8 mouse cellular contexts compared by ENCODE assay signal in genomic region chr3:87999243-87999895, GRCm38 (mm10). TPM values are rescaled to one million over a fixed set of nuclear protein-coding genes. Genes with fewer than 3 reads are reported as not detected.
A peak's percentile ranks its signal among the peaks of the same experiment; 100 is the strongest.
DNase-seq lines count a peak whose midpoint lies in the region; ATAC-seq lines count a peak whose summit lies in the region.

No protein-coding gene starts in this region.

- H3K27me3 ChIP-seq in kidney, embryonic 14.5 days (ENCODE audit: control insufficient read depth, insufficient read depth, low read length) = peaks cover 96% of the 10 kb centered on the region
- peaks cover 85% of the 10 kb centered on the region for H3K27me3 ChIP-seq in hindbrain, embryonic 11.5 days (ENCODE audit: control insufficient read depth, insufficient read depth, low read length)
- H3K27me3 ChIP-seq in midbrain, embryonic 15.5 days (replicated peaks) = peaks cover 95% of the 10 kb centered on the region

- no peak for DNase-seq in kidney, postnatal 4 days
- DNase-seq in hindbrain, embryonic 11.5 days (ENCODE audit: low spot score) = no peak
- DNase-seq in cerebellum, postnatal 36 days = no peak
- no peak for DNase-seq in urinary bladder, postnatal 10 days (ENCODE audit: low spot score)
- DNase-seq in layer of hippocampus, adult 9-11 months = no peak

- no peak overlapping the region for H3K9ac ChIP-seq in kidney, embryonic 14.5 days (ENCODE audit: low read depth, low read length)
- no peak overlapping the region for H3K9ac ChIP-seq in hindbrain, embryonic 11.5 days (ENCODE audit: low read depth, low read length)
- H3K9ac ChIP-seq in midbrain, embryonic 15.5 days = peak overlapping the region; percentile 21; the same call in 1 of the 2 replicates

- no peak for ATAC-seq in kidney, embryonic 14.5 days (ENCODE audit: low FRiP score, low TSS enrichment)
- no peak for ATAC-seq in hindbrain, embryonic 11.5 days (ENCODE audit: low FRiP score)
- ATAC-seq in midbrain, embryonic 15.5 days (replicated peaks) = 0 out of 2 replicates have a peak, but pooled peaks have one; percentile 31

- no peaks in the 10 kb centered on the region for H3K9me3 ChIP-seq in kidney, embryonic 14.5 days (ENCODE audit: control insufficient read depth, low read length)
- no peaks in the 10 kb centered on the region for H3K9me3 ChIP-seq in hindbrain, embryonic 11.5 days (ENCODE audit: control insufficient read depth, low read length)
- no peaks in the 10 kb centered on the region for H3K9me3 ChIP-seq in midbrain, embryonic 15.5 days

- 1% methylated on average over 38 of the region's 38 CpGs for WGBS in kidney, embryonic 14.5 days
- WGBS in hindbrain, embryonic 11.5 days = under 1% methylated on average over 38 of the region's 38 CpGs
- 1% methylated on average over 38 of the region's 38 CpGs for WGBS in midbrain, embryonic 15.5 days

- H3K4me2 ChIP-seq in kidney, embryonic 14.5 days (replicated peaks; ENCODE audit: low read depth, low read length) = peak overlapping the region; percentile 59
- peak overlapping the region; percentile 87 for H3K4me2 ChIP-seq in hindbrain, embryonic 11.5 days (replicated peaks; ENCODE audit: low read depth, low read length)
- peak overlapping the region; percentile 77 for H3K4me2 ChIP-seq in midbrain, embryonic 15.5 days

- H3K4me3 ChIP-seq in kidney, embryonic 14.5 days (ENCODE audit: low read length) = peak overlapping the region; percentile 41
- H3K4me3 ChIP-seq in brown adipose tissue, adult 24 weeks (ENCODE audit: insufficient read depth, low read depth, low read length) = peak overlapping the region; percentile 21
- H3K4me3 ChIP-seq in hindbrain, embryonic 11.5 days (ENCODE audit: low read depth, low read length) = peak overlapping the region; percentile 38
- H3K4me3 ChIP-seq in midbrain, embryonic 15.5 days = peak overlapping the region; percentile 40

- no peaks in the 10 kb centered on the region for H3K36me3 ChIP-seq in kidney, embryonic 14.5 days (ENCODE audit: control insufficient read depth, insufficient read depth, low read length)
- H3K36me3 ChIP-seq in hindbrain, embryonic 11.5 days (ENCODE audit: control insufficient read depth, insufficient read depth, low read length) = no peaks in the 10 kb centered on the region
- no peaks in the 10 kb centered on the region for H3K36me3 ChIP-seq in midbrain, embryonic 15.5 days (replicated peaks)

- H3K4me1 ChIP-seq in kidney, embryonic 14.5 days (ENCODE audit: control insufficient read depth, insufficient read depth, low read length) = peaks cover 16% of the 10 kb centered on the region; the same call in 1 of the 2 replicates
- H3K4me1 ChIP-seq in brown adipose tissue, adult 24 weeks (ENCODE audit: control insufficient read depth, insufficient read depth, insufficient read length, low read length) = peaks cover 2% of the 10 kb centered on the region
- H3K4me1 ChIP-seq in hindbrain, embryonic 11.5 days (replicated peaks; ENCODE audit: control insufficient read depth, insufficient read depth, low read length) = peaks cover 13% of the 10 kb centered on the region
- H3K4me1 ChIP-seq in midbrain, embryonic 15.5 days = peaks cover 38% of the 10 kb centered on the region

- H3K27ac ChIP-seq in kidney, embryonic 14.5 days (ENCODE audit: low read depth, low read length) = no peak overlapping the region
- H3K27ac ChIP-seq in brown adipose tissue, adult 24 weeks (replicated peaks; ENCODE audit: low read depth, low read length) = no peak overlapping the region
- H3K27ac ChIP-seq in hindbrain, embryonic 11.5 days (ENCODE audit: low read depth, low read length) = no peak overlapping the region
- peak overlapping the region; percentile 60 for H3K27ac ChIP-seq in midbrain, embryonic 15.5 days

RNA-seq across cellular contexts. Expression of gene Bcan, which starts 0.7 kb away (rescaled TPM):
- polyA plus RNA-seq in kidney, embryonic 14.5 days (2014; fragmentation: Nextera tagmentation; extraction: Ambion mirVana) = not detected in 2 replicates
- polyA plus RNA-seq in brown adipose tissue, adult 24 weeks (2012; ENCODE audit: insufficient read depth, insufficient read length, missing spikeins) = not detected in 2 replicates
- polyA plus RNA-seq in hindbrain, embryonic 11.5 days (2014; fragmentation: Nextera tagmentation; extraction: Ambion mirVana) = 0.21 and 0.82 TPM in 2 replicates
- polyA plus RNA-seq in midbrain, embryonic 15.5 days (2015; fragmentation: Nextera tagmentation; extraction: Ambion mirVana) = 53.4 and 62.8 TPM in 2 replicates

RNA-seq across cellular contexts. Expression of gene Hapln2, which starts 28.0 kb away (rescaled TPM):
- polyA plus RNA-seq in kidney, embryonic 14.5 days (2014; fragmentation: Nextera tagmentation; extraction: Ambion mirVana) = not detected in 2 replicates
- not detected in 2 replicates for polyA plus RNA-seq in brown adipose tissue, adult 24 weeks (2012; ENCODE audit: insufficient read depth, insufficient read length, missing spikeins)
- not detected in 2 replicates for polyA plus RNA-seq in hindbrain, embryonic 11.5 days (2014; fragmentation: Nextera tagmentation; extraction: Ambion mirVana)
- polyA plus RNA-seq in midbrain, embryonic 15.5 days (2015; fragmentation: Nextera tagmentation; extraction: Ambion mirVana) = 0.71 and 0.82 TPM in 2 replicates

RNA-seq across cellular contexts. Expression of gene Nes, which starts 28.5 kb away (rescaled TPM):
- polyA plus RNA-seq in kidney, embryonic 14.5 days (2014; fragmentation: Nextera tagmentation; extraction: Ambion mirVana) = 14.8 and 26.1 TPM in 2 replicates
- polyA plus RNA-seq in brown adipose tissue, adult 24 weeks (2012; ENCODE audit: insufficient read depth, insufficient read length, missing spikeins) = 7.6 and 8.4 TPM in 2 replicates
- polyA plus RNA-seq in hindbrain, embryonic 11.5 days (2014; fragmentation: Nextera tagmentation; extraction: Ambion mirVana) = 71.6 and 87.9 TPM in 2 replicates
- 33.0 and 40.7 TPM in 2 replicates for polyA plus RNA-seq in midbrain, embryonic 15.5 days (2015; fragmentation: Nextera tagmentation; extraction: Ambion mirVana)

RNA-seq across cellular contexts. Expression of gene Gpatch4, which starts 43.5 kb away (rescaled TPM):
- 48.1 and 48.6 TPM in 2 replicates for polyA plus RNA-seq in kidney, embryonic 14.5 days (2014; fragmentation: Nextera tagmentation; extraction: Ambion mirVana)
- polyA plus RNA-seq in brown adipose tissue, adult 24 weeks (2012; ENCODE audit: insufficient read depth, insufficient read length, missing spikeins) = 11.0 and 13.9 TPM in 2 replicates
- polyA plus RNA-seq in hindbrain, embryonic 11.5 days (2014; fragmentation: Nextera tagmentation; extraction: Ambion mirVana) = 34.4 and 37.4 TPM in 2 replicates
- 32.0 and 35.3 TPM in 2 replicates for polyA plus RNA-seq in midbrain, embryonic 15.5 days (2015; fragmentation: Nextera tagmentation; extraction: Ambion mirVana)

RNA-seq across cellular contexts. Expression of gene Crabp2, which starts 50.9 kb away (rescaled TPM):
- polyA plus RNA-seq in kidney, embryonic 14.5 days (2014; fragmentation: Nextera tagmentation; extraction: Ambion mirVana) = 113 and 169 TPM in 2 replicates
- not detected in 2 replicates for polyA plus RNA-seq in brown adipose tissue, adult 24 weeks (2012; ENCODE audit: insufficient read depth, insufficient read length, missing spikeins)
- polyA plus RNA-seq in hindbrain, embryonic 11.5 days (2014; fragmentation: Nextera tagmentation; extraction: Ambion mirVana) = 738 and 794 TPM in 2 replicates
- 44.8 and 52.1 TPM in 2 replicates for polyA plus RNA-seq in midbrain, embryonic 15.5 days (2015; fragmentation: Nextera tagmentation; extraction: Ambion mirVana)

Comparison
In these comparisons a context has a peak if more than half of its experiments do, and no peak if none do; other contexts are left out.
1. RNA of gene Bcan, which starts 0.7 kb away (polyA plus RNA-seq): 53.4 to 62.8 TPM in midbrain, embryonic 15.5 days; 0.21 to 0.82 TPM in hindbrain, embryonic 11.5 days, not detected in kidney, embryonic 14.5 days and not detected in brown adipose tissue, adult 24 weeks; every median in the first group is over 10 times any median in the second.
2. Peak in every context shown above with its lines, with median percentiles within 50 percentile points of each other: H3K4me2 ChIP-seq and H3K4me3 ChIP-seq.